Mouse (Mus musculus): Measurements from ENCODE around the gene Cerkl. TPM values are rescaled to one million over a fixed set of nuclear protein-coding genes. Genes with fewer than 3 reads are reported as not detected.
A peak's percentile ranks its signal among the peaks of the same experiment; 100 is the strongest.

Cerkl gene
- total and polyA plus RNA-seq, 2 experiments: 2.7 to 6.2 TPM

GRCm38 (mm10) chr2:79369905-79370304 lies 86.7 kb downstream of the Cerkl start:
- no peaks in the 10 kb centered on the region for H3K36me3 ChIP-seq (ENCODE audit: control insufficient read depth, insufficient read depth, low read length)
- H3K27ac ChIP-seq (replicated peaks; ENCODE audit: insufficient read depth, low read depth, low read length): no peak overlapping the region
- TF ChIP-seq CTCF (IDR thresholded peaks at IDR 0.05; ENCODE audit: low read depth, low read length) (no peak), POLR2A (IDR thresholded peaks at IDR 0.05; ENCODE audit: extremely low read depth, insufficient read depth, low read length) (no peak)
- no peak overlapping the region for H3K4me3 ChIP-seq (ENCODE audit: insufficient read depth, low read depth, low read length)
- H3K4me1 ChIP-seq (ENCODE audit: control insufficient read depth, insufficient read depth, low read length): peaks cover 10% of the 10 kb centered on the region; the same call in 1 of the 2 replicates
- WGBS: 77% methylated on average over 4 of the region's 4 CpGs
- H3K79me2 ChIP-seq (ENCODE audit: control insufficient read depth, insufficient read depth, low read length): no peaks in the 10 kb centered on the region
- DNase-seq (ENCODE audit: extremely low read depth, low read depth, low spot score): no peak
- no peaks in the 10 kb centered on the region for H3K27me3 ChIP-seq (ENCODE audit: control insufficient read depth, insufficient read depth, low read length)
- no peak overlapping the region for H3K9ac ChIP-seq (ENCODE audit: low read depth, low read length)

- 24% methylated on average over 7 of the region's 7 CpGs for WGBS
- H3K27ac ChIP-seq (replicated peaks; ENCODE audit: insufficient read depth, low read depth, low read length): peak overlapping the region; percentile 57
- DNase-seq (ENCODE audit: extremely low read depth, low read depth, low spot score): peak; percentile 99
These were observed 87.5 kb downstream of the Cerkl start for GRCm38 (mm10) chr2:79369061-79369524.

GRCm38 (mm10) chr2:79368661-79369060 lies 87.9 kb downstream of the Cerkl start:
- Histone ChIP-seq H3K79me2 (ENCODE audit: control insufficient read depth, insufficient read depth, low read length) (no peaks in the 10 kb centered on the region), H3K27me3 (ENCODE audit: control insufficient read depth, insufficient read depth, low read length) (no peaks in the 10 kb centered on the region), H3K9ac (ENCODE audit: low read depth, low read length) (peak overlapping the region; percentile 1; the same call in 1 of the 2 replicates), H3K27ac (replicated peaks; ENCODE audit: insufficient read depth, low read depth, low read length) (peak overlapping the region; percentile 57), H3K36me3 (ENCODE audit: control insufficient read depth, insufficient read depth, low read length) (no peaks in the 10 kb centered on the region), H3K4me3 (ENCODE audit: insufficient read depth, low read depth, low read length) (peak overlapping the region; percentile 21; the same call in 1 of the 2 replicates), H3K4me1 (ENCODE audit: control insufficient read depth, insufficient read depth, low read length) (peaks cover 10% of the 10 kb centered on the region; the same call in 1 of the 2 replicates)
- DNase-seq (ENCODE audit: extremely low read depth, low read depth, low spot score): no peak
- WGBS: 30% methylated on average over 12 of the region's 12 CpGs
- TF ChIP-seq CTCF (IDR thresholded peaks at IDR 0.05; ENCODE audit: low read depth, low read length) (no peak), POLR2A (IDR thresholded peaks at IDR 0.05; ENCODE audit: extremely low read depth, insufficient read depth, low read length) (no peak)

More at GRCm38 (mm10) chr2:79369061-79369524, 87.5 kb downstream of the Cerkl start:
- H3K27me3 ChIP-seq (ENCODE audit: control insufficient read depth, insufficient read depth, low read length): no peaks in the 10 kb centered on the region
- H3K79me2 ChIP-seq (ENCODE audit: control insufficient read depth, insufficient read depth, low read length): no peaks in the 10 kb centered on the region
- H3K4me1 ChIP-seq (ENCODE audit: control insufficient read depth, insufficient read depth, low read length): peaks cover 10% of the 10 kb centered on the region; the same call in 1 of the 2 replicates
- TF ChIP-seq CTCF (IDR thresholded peaks at IDR 0.05; ENCODE audit: low read depth, low read length) (no peak), POLR2A (IDR thresholded peaks at IDR 0.05; ENCODE audit: extremely low read depth, insufficient read depth, low read length) (no peak)
- H3K9ac ChIP-seq (ENCODE audit: low read depth, low read length): peak overlapping the region; percentile 1; the same call in 1 of the 2 replicates
- no peaks in the 10 kb centered on the region for H3K36me3 ChIP-seq (ENCODE audit: control insufficient read depth, insufficient read depth, low read length)
- peak overlapping the region; percentile 21; the same call in 1 of the 2 replicates for H3K4me3 ChIP-seq (ENCODE audit: insufficient read depth, low read depth, low read length)

- TF ChIP-seq CTCF (IDR thresholded peaks at IDR 0.05; ENCODE audit: low read depth, low read length) (no peak), POLR2A (IDR thresholded peaks at IDR 0.05; ENCODE audit: extremely low read depth, insufficient read depth, low read length) (no peak)
- H3K4me1 ChIP-seq (ENCODE audit: control insufficient read depth, insufficient read depth, low read length): peaks cover 10% of the 10 kb centered on the region; the same call in 1 of the 2 replicates
- 54% methylated on average over 18 of the region's 18 CpGs for WGBS
- H3K27ac ChIP-seq (replicated peaks; ENCODE audit: insufficient read depth, low read depth, low read length): peak overlapping the region; percentile 3; the same call in 1 of the 2 replicates
- DNase-seq (ENCODE audit: extremely low read depth, low read depth, low spot score): peak; percentile 73
- H3K79me2 ChIP-seq (ENCODE audit: control insufficient read depth, insufficient read depth, low read length): no peaks in the 10 kb centered on the region
- no peak overlapping the region for H3K4me3 ChIP-seq (ENCODE audit: insufficient read depth, low read depth, low read length)
- H3K27me3 ChIP-seq (ENCODE audit: control insufficient read depth, insufficient read depth, low read length): no peaks in the 10 kb centered on the region
- no peak overlapping the region for H3K9ac ChIP-seq (ENCODE audit: low read depth, low read length)
- no peaks in the 10 kb centered on the region for H3K36me3 ChIP-seq (ENCODE audit: control insufficient read depth, insufficient read depth, low read length)
These were observed 88.8 kb downstream of the Cerkl start for GRCm38 (mm10) chr2:79367451-79368450.

GRCm38 (mm10) chr2:79363920-79364319 lies 92.7 kb downstream of the Cerkl start:
- no peak for DNase-seq (ENCODE audit: extremely low read depth, low read depth, low spot score)
- TF ChIP-seq POLR2A (IDR thresholded peaks at IDR 0.05; ENCODE audit: extremely low read depth, insufficient read depth, low read length) (no peak), CTCF (IDR thresholded peaks at IDR 0.05; ENCODE audit: low read depth, low read length) (no peak)
- Histone ChIP-seq H3K27ac (replicated peaks; ENCODE audit: insufficient read depth, low read depth, low read length) (no peak overlapping the region), H3K9ac (ENCODE audit: low read depth, low read length) (no peak overlapping the region), H3K27me3 (ENCODE audit: control insufficient read depth, insufficient read depth, low read length) (no peaks in the 10 kb centered on the region), H3K79me2 (ENCODE audit: control insufficient read depth, insufficient read depth, low read length) (no peaks in the 10 kb centered on the region), H3K4me3 (ENCODE audit: insufficient read depth, low read depth, low read length) (no peak overlapping the region), H3K36me3 (ENCODE audit: control insufficient read depth, insufficient read depth, low read length) (0 out of 2 replicates have a peak, but pooled peaks cover under 1% of the 10 kb centered on the region), H3K4me1 (ENCODE audit: control insufficient read depth, insufficient read depth, low read length) (peaks cover 9% of the 10 kb centered on the region; the same call in 1 of the 2 replicates)
- 90% methylated on average over 6 of the region's 6 CpGs for WGBS

All from liver, adult 2 months (tissue).